10 mouse cellular contexts compared by ENCODE assay signal in the genomic region with DNA sequence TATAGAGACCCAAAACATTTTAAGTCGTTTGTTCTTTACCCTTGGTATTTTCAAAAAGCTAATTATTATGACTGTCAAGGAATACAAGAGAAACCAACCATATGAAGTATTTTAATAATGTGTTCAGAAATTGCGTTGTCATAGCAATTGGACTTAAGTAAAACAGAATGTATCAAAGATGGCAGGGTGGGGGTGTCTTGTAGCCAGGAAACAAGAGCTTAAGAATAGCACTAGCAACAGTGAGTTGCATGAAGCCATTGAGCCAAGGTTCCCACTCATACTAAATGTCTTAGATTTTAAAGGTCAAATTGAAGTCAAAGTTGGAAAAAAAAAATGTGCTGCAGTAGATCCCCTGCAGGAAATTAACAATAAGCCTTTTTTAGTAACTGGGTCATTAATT. TPM values are rescaled to one million over a fixed set of nuclear protein-coding genes. Genes with fewer than 3 reads are reported as not detected.
DNase-seq lines count a peak whose midpoint lies in the region; ATAC-seq and TF ChIP-seq lines count a peak whose summit lies in the region.
"Had no signal": no experiment of that assay in that cellular context is flagged by ENCODE, and none has a peak within 500 bp of the region (broad histone marks: within the 10 kb centered on the region; RNA-seq: fewer than 3 reads in every experiment).

No protein-coding gene starts in this region.

- peaks cover 3% of the 10 kb centered on the region for H3K79me2 ChIP-seq in heart, adult 2 months (replicated peaks; ENCODE audit: control insufficient read depth, insufficient read depth, low read length)

- peaks cover 24% of the 10 kb centered on the region for H3K4me1 ChIP-seq in heart, adult 2 months (ENCODE audit: control insufficient read depth, insufficient read depth, low read length)
- H3K4me1 ChIP-seq in forebrain, embryonic 12.5 days = peaks cover 52% of the 10 kb centered on the region
- H3K4me1 ChIP-seq in liver, embryonic 13.5 days (replicated peaks) = peaks cover 37% of the 10 kb centered on the region

- WGBS in heart, adult 2 months = 20% methylated on average over 2 of the region's 2 CpGs
- 74% methylated on average over 2 of the region's 2 CpGs for WGBS in forebrain, embryonic 12.5 days
- 65% methylated on average over 2 of the region's 2 CpGs for WGBS in liver, embryonic 13.5 days (ENCODE audit: insufficient replicate concordance)

- H3K36me3 ChIP-seq in heart, adult 2 months (ENCODE audit: control insufficient read depth, insufficient read depth, low read length) = peaks cover 49% of the 10 kb centered on the region
- H3K36me3 ChIP-seq in forebrain, embryonic 12.5 days (replicated peaks) = peaks cover 17% of the 10 kb centered on the region; the same call in 1 of the 2 replicates
- H3K36me3 ChIP-seq in liver, embryonic 13.5 days = 0 out of 2 replicates have a peak, but pooled peaks cover 6% of the 10 kb centered on the region

- TF ChIP-seq EP300 in heart, adult 2 months (IDR thresholded peaks at IDR 0.05; ENCODE audit: insufficient read depth, low read depth, low read length) = no peak

- intact Hi-C loops in heart, adult 2 months (cut with DNase I) = loop anchor here (10.0 kb wide), 1 partner anchor 142 kb away; a partner anchor contains a TSS
- intact Hi-C loops in heart, postnatal 10 days (cut with DNase I) = no loop called here

- no peak for ATAC-seq in forebrain, embryonic 12.5 days (ENCODE audit: low FRiP score)
- ATAC-seq in liver, embryonic 13.5 days (ENCODE audit: low read depth) = no peak

- no peaks in the 10 kb centered on the region for H3K27me3 ChIP-seq in heart, adult 2 months (ENCODE audit: control insufficient read depth, insufficient read depth, low read length)
- no peaks in the 10 kb centered on the region for H3K27me3 ChIP-seq in forebrain, embryonic 12.5 days
- peaks cover 75% of the 10 kb centered on the region for H3K27me3 ChIP-seq in liver, embryonic 13.5 days

- no peak for TF ChIP-seq CTCF in heart, adult 2 months (IDR thresholded peaks at IDR 0.05)

- DNase-seq in heart, adult 2 months = no peak
- DNase-seq in heart, postnatal 10 days = no peak
- DNase-seq in 3T3-L1 (ENCODE audit: low read depth, low spot score) = peak; percentile 32
- no peak for DNase-seq in liver, embryonic 13.5 days
- DNase-seq in urinary bladder, postnatal 14 days (ENCODE audit: low spot score) = no peak
- no peak for DNase-seq in frontal cortex, postnatal 10 days (ENCODE audit: low spot score in 2 of 2)
- DNase-seq in natural killer cell, adult 2 months (ENCODE audit: low spot score in 2 of 2) = no peak
- DNase-seq: cerebellum, postnatal 25 days; lung, postnatal 14 days had no signal

- no peak for TF ChIP-seq POLR2A in heart, adult 2 months (IDR thresholded peaks at IDR 0.05; ENCODE audit: insufficient read depth, low read depth, low read length)

- H3K4me3 ChIP-seq in heart, adult 2 months = peak overlapping the region; percentile 97
- peak overlapping the region; percentile 98 for H3K4me3 ChIP-seq in forebrain, embryonic 12.5 days (replicated peaks)
- peak overlapping the region; percentile 68; the same call in 1 of the 2 replicates for H3K4me3 ChIP-seq in liver, embryonic 13.5 days (replicated peaks)

- H3K27ac ChIP-seq in heart, adult 2 months = peak overlapping the region; percentile 100
- H3K27ac ChIP-seq in forebrain, embryonic 12.5 days = no peak overlapping the region
- no peak overlapping the region for H3K27ac ChIP-seq in liver, embryonic 13.5 days

- H3K9ac ChIP-seq in heart, adult 2 months (ENCODE audit: low read depth, low read length) = no peak overlapping the region
- H3K9ac ChIP-seq in forebrain, embryonic 12.5 days = peak overlapping the region; percentile 96
- no peak overlapping the region for H3K9ac ChIP-seq in liver, embryonic 13.5 days

- peak overlapping the region; percentile 72 for H3K4me2 ChIP-seq in forebrain, embryonic 12.5 days
- H3K4me2 ChIP-seq in liver, embryonic 13.5 days = peak overlapping the region; percentile 70

- no peaks in the 10 kb centered on the region for H3K9me3 ChIP-seq in forebrain, embryonic 12.5 days
- no peaks in the 10 kb centered on the region for H3K9me3 ChIP-seq in liver, embryonic 13.5 days (replicated peaks)

RNA-seq across cellular contexts. Expression of a gene that starts 1.5 kb away (rescaled TPM):
- 100 to 1,000 TPM; 159 to 167 TPM for total RNA-seq in heart, adult 2 months (2021)
- 130 and 163 TPM in 2 replicates for polyA plus RNA-seq in heart, adult 2 months (2012; rRNA removed)
- total RNA-seq in heart, postnatal 10 days (2021) = 100 to 1,000 TPM; 334 to 351 TPM
- 160 and 173 TPM in 2 replicates for polyA plus RNA-seq in forebrain, embryonic 12.5 days (2016; fragmentation: Nextera tagmentation; extraction: Ambion mirVana)
- polyA plus RNA-seq in liver, embryonic 13.5 days (2015; fragmentation: Nextera tagmentation; extraction: Ambion mirVana) = 10.9 and 11.3 TPM in 2 replicates

RNA-seq across cellular contexts. Expression of a gene that starts 31.6 kb away (rescaled TPM):
- 10 to 100 TPM; 23.8 to 25.6 TPM for total RNA-seq in heart, adult 2 months (2021)
- polyA plus RNA-seq in heart, adult 2 months (2012; rRNA removed) = 14.9 and 25.5 TPM in 2 replicates
- total RNA-seq in heart, postnatal 10 days (2021) = 10 to 100 TPM; 26.0 to 26.2 TPM
- 77.6 and 79.7 TPM in 2 replicates for polyA plus RNA-seq in forebrain, embryonic 12.5 days (2016; fragmentation: Nextera tagmentation; extraction: Ambion mirVana)
- polyA plus RNA-seq in liver, embryonic 13.5 days (2015; fragmentation: Nextera tagmentation; extraction: Ambion mirVana) = 29.8 and 33.7 TPM in 2 replicates

Comparison
In these comparisons a context has a peak if more than half of its experiments do, and no peak if none do; other contexts are left out.
1. RNA of a gene that starts 1.5 kb away (polyA plus RNA-seq): 160 to 173 TPM in forebrain, embryonic 12.5 days and 130 to 163 TPM in heart, adult 2 months; 10.9 to 11.3 TPM in liver, embryonic 13.5 days; every median in the first group is over 10 times any median in the second.
2. Peak in every context shown above with its lines, with median percentiles within 50 percentile points of each other: H3K4me3 ChIP-seq.